Mouse (Mus musculus) liver, postnatal 0 days (tissue): ENCODE data around the gene Olfr1124.

Experiments
- CTCF ChIP-seq: sonication (generic); IDR thresholded peaks from 2 replicates; pipeline ENCODE4 v1.5.1; 2016; ENCODE audit warnings: antibody characterized with exemption, low read depth
- EP300 ChIP-seq: IDR thresholded peaks from 2 replicates; pipeline ENCODE4 v1.6.1; 2016; ENCODE audit warnings: antibody characterized with exemption, low read depth, mild to moderate bottlenecking

DNA sequence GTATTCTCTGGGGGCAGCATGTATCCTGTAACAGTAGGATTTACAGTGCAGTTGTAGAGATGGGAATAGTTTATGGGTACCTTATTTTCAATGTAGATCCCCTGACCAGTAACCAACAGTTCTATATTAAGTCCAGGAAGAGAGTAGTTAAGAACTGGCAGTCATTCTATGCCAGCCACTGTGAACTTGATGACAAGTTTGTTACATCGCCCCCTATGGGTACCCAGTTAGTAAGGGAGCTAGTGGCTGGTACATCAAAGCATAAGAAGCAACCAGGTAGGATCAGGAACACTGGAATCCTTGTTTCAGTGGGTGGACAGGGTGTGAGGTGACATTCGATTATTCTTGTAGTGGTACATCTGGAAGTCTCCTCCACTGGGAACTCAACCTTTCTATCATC, 52.2 kb downstream of the Olfr1124 start:
- TF ChIP-seq CTCF = no peak
- no peak for TF ChIP-seq EP300
